ENCODE assay signal across 8 mouse cellular contexts in the genomic region with DNA sequence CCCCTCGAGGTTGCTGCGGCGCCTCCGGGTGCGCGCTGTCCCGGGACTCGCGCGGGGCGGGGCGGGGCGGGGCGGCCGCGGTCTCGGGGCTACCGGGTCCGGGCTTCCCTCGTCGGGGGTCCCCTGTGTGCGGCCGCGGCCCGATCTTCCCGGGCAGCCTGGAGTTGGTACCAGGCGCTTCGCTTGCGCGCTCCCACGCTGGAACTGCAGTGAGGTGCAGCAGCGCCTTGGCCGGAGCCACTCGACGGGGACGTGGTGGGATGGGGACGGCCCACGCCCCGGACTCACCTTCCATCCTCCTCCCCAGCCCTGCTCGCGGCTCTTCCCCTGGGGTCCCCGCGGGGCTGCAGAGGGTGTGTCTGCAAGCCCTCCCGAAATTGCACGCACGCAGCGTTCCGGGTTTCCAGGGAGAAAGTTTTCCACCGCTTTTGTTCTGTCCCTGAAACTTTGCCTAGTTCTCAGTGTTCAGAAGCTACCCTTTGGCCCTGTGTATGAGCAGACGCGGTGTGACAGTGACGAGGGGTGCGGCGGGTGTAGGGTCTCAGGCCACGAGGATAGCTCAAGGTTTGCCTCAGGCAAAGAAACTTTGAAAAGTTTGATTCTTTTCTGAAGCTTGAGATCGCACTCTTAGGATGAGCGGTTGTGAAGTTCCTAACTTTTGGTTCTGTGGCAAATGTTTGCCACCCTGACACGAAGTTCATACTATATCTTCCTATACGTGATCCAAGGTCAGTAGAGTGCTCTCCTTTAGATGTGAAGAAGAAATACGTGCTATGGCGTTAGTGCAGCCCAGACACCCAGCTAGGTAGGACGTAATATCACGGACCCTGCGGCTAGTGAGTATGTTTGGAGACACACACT. TPM values are rescaled to one million over a fixed set of nuclear protein-coding genes. Genes with fewer than 3 reads are reported as not detected.
DNase-seq lines count a peak whose midpoint lies in the region; ATAC-seq and TF ChIP-seq lines count a peak whose summit lies in the region.

No protein-coding gene starts in this region.

- H3K36me3 ChIP-seq in G1E (replicated peaks), result peaks cover 2% of the 10 kb centered on the region
- H3K36me3 ChIP-seq in embryonic facial prominence, embryonic 15.5 days, result no peaks in the 10 kb centered on the region
- H3K36me3 ChIP-seq in hindbrain, embryonic 11.5 days (ENCODE audit: control insufficient read depth, insufficient read depth, low read length), result no peaks in the 10 kb centered on the region
- no peaks in the 10 kb centered on the region for H3K36me3 ChIP-seq in liver, embryonic 14.5 days (replicated peaks; ENCODE audit: control insufficient read depth, insufficient read depth, low read depth)
- H3K36me3 ChIP-seq in neural tube, embryonic 12.5 days, result no peaks in the 10 kb centered on the region

- peaks cover 15% of the 10 kb centered on the region for H3K4me1 ChIP-seq in G1E (ENCODE audit: insufficient read depth, low read depth, low read length)
- H3K4me1 ChIP-seq in embryonic facial prominence, embryonic 15.5 days, result peaks cover 31% of the 10 kb centered on the region
- H3K4me1 ChIP-seq in hindbrain, embryonic 11.5 days (replicated peaks; ENCODE audit: control insufficient read depth, insufficient read depth, low read length), result no peaks in the 10 kb centered on the region; the same call in 1 of the 2 replicates
- peaks cover 0 to 2% of the 10 kb centered on the region in 2 experiments; a peak in 1 of 4 replicates for H3K4me1 ChIP-seq in liver, embryonic 14.5 days (replicated peaks; ENCODE audit: control insufficient read depth in 2 of 2, insufficient read depth in 2 of 2, low read length in 1 of 2)
- peaks cover 13% of the 10 kb centered on the region for H3K4me1 ChIP-seq in neural tube, embryonic 12.5 days

- TF ChIP-seq CTCF in layer of hippocampus, adult 2 months (conservative IDR thresholded peaks at IDR 0.05), result no peak
- TF ChIP-seq CTCF in G1E (IDR thresholded peaks at IDR 0.05; ENCODE audit: low read depth, low read length), result no peak
- TF ChIP-seq CTCF in liver, embryonic 14.5 days (IDR thresholded peaks at IDR 0.05; ENCODE audit: low read depth), result no peak

- DNase-seq in layer of hippocampus, adult 2 months (ENCODE audit: low spot score in 2 of 2), result no peak
- no peak for DNase-seq in layer of hippocampus, postnatal 14 days (ENCODE audit: low spot score in 2 of 2)
- peak; percentile 47 for DNase-seq in G1E (ENCODE audit: low spot score)
- DNase-seq in hindbrain, embryonic 11.5 days (ENCODE audit: low spot score), result no peak
- DNase-seq in liver, embryonic 14.5 days (ENCODE audit: low read depth in 3 of 3, low spot score in 3 of 3), result no peak
- no peak for DNase-seq in urinary bladder, postnatal 10 days (ENCODE audit: low spot score)

- peak overlapping the region; percentile 78 for H3K4me3 ChIP-seq in layer of hippocampus, adult 2 months
- H3K4me3 ChIP-seq in G1E (ENCODE audit: low read depth, low read length), result peak overlapping the region; percentile 82
- peak overlapping the region; percentile 86 for H3K4me3 ChIP-seq in embryonic facial prominence, embryonic 15.5 days (replicated peaks)
- peak overlapping the region; percentile 85 for H3K4me3 ChIP-seq in hindbrain, embryonic 11.5 days (ENCODE audit: low read depth, low read length)
- H3K4me3 ChIP-seq in liver, embryonic 14.5 days (ENCODE audit: insufficient read depth in 1 of 2, low read depth in 2 of 2, low read length in 2 of 2), result peak overlapping the region; percentile 62 to 86
- peak overlapping the region; percentile 84 for H3K4me3 ChIP-seq in neural tube, embryonic 12.5 days

- H3K27ac ChIP-seq in layer of hippocampus, adult 2 months, result peak overlapping the region; percentile 98
- peak overlapping the region; percentile 94 for H3K27ac ChIP-seq in embryonic facial prominence, embryonic 15.5 days (replicated peaks)
- peak overlapping the region; percentile 54; the same call in 1 of the 2 replicates for H3K27ac ChIP-seq in hindbrain, embryonic 11.5 days (ENCODE audit: low read depth, low read length)
- no peak overlapping the region for H3K27ac ChIP-seq in liver, embryonic 14.5 days
- H3K27ac ChIP-seq in neural tube, embryonic 12.5 days, result no peak overlapping the region; the same call in 1 of the 2 replicates

- no peak for TF ChIP-seq EP300 in liver, embryonic 14.5 days (IDR thresholded peaks at IDR 0.05; ENCODE audit: low read depth)

- 3% methylated on average over 64 of the region's 64 CpGs for WGBS in embryonic facial prominence, embryonic 15.5 days
- WGBS in hindbrain, embryonic 11.5 days, result 7% methylated on average over 47 of the region's 64 CpGs
- 9% methylated on average over 48 of the region's 64 CpGs for WGBS in liver, embryonic 14.5 days (ENCODE audit: insufficient replicate concordance)
- 6% methylated on average over 60 of the region's 64 CpGs for WGBS in neural tube, embryonic 12.5 days

- H3K27me3 ChIP-seq in G1E (ENCODE audit: insufficient read depth, low read length), result peaks cover 14% of the 10 kb centered on the region
- H3K27me3 ChIP-seq in embryonic facial prominence, embryonic 15.5 days, result no peaks in the 10 kb centered on the region
- H3K27me3 ChIP-seq in hindbrain, embryonic 11.5 days (ENCODE audit: control insufficient read depth, insufficient read depth, low read length), result no peaks in the 10 kb centered on the region
- peaks cover 4% of the 10 kb centered on the region; the same call in 1 of the 2 replicates for H3K27me3 ChIP-seq in liver, embryonic 14.5 days (ENCODE audit: control insufficient read depth, insufficient read depth, low read length)
- no peaks in the 10 kb centered on the region for H3K27me3 ChIP-seq in neural tube, embryonic 12.5 days (replicated peaks)

- H3K9me3 ChIP-seq in G1E (replicated peaks), result no peaks in the 10 kb centered on the region
- no peaks in the 10 kb centered on the region for H3K9me3 ChIP-seq in embryonic facial prominence, embryonic 15.5 days (replicated peaks)
- H3K9me3 ChIP-seq in hindbrain, embryonic 11.5 days (ENCODE audit: control insufficient read depth, low read length), result no peaks in the 10 kb centered on the region
- no peaks in the 10 kb centered on the region for H3K9me3 ChIP-seq in liver, embryonic 14.5 days (ENCODE audit: control insufficient read depth, low read length)
- H3K9me3 ChIP-seq in neural tube, embryonic 12.5 days, result no peaks in the 10 kb centered on the region

- no peak for ATAC-seq in G1E (ENCODE audit: extremely low read depth, insufficient number of reproducible peaks, low FRiP score, poor library complexity, severe bottlenecking)
- ATAC-seq in embryonic facial prominence, embryonic 15.5 days (ENCODE audit: insufficient number of reproducible peaks, low FRiP score, low TSS enrichment, low read depth), result peak; percentile 79
- ATAC-seq in hindbrain, embryonic 11.5 days (ENCODE audit: low FRiP score), result peak; percentile 83
- ATAC-seq in liver, embryonic 14.5 days (ENCODE audit: insufficient read depth), result peak; percentile 75
- peak; percentile 81 for ATAC-seq in neural tube, embryonic 12.5 days (ENCODE audit: low FRiP score, low read depth)

- peak overlapping the region; percentile 75 for H3K4me2 ChIP-seq in embryonic facial prominence, embryonic 15.5 days (replicated peaks)
- H3K4me2 ChIP-seq in hindbrain, embryonic 11.5 days (replicated peaks; ENCODE audit: low read depth, low read length), result peak overlapping the region; percentile 91
- peak overlapping the region; percentile 71 for H3K4me2 ChIP-seq in liver, embryonic 14.5 days (ENCODE audit: low read depth)
- peak overlapping the region; percentile 85 for H3K4me2 ChIP-seq in neural tube, embryonic 12.5 days (replicated peaks)

- peak overlapping the region; percentile 91 for H3K9ac ChIP-seq in embryonic facial prominence, embryonic 15.5 days
- peak overlapping the region; percentile 92 for H3K9ac ChIP-seq in hindbrain, embryonic 11.5 days (ENCODE audit: low read depth, low read length)
- peak overlapping the region; percentile 72 for H3K9ac ChIP-seq in liver, embryonic 14.5 days (replicated peaks)
- peak overlapping the region; percentile 87 for H3K9ac ChIP-seq in neural tube, embryonic 12.5 days

RNA-seq across cellular contexts. Expression of a gene that starts 0.6 kb away (rescaled TPM):
- 100 to 1,000 TPM; 173 to 185 TPM for total RNA-seq in layer of hippocampus, adult 2 months (2021)
- total RNA-seq in layer of hippocampus, postnatal 14 days (2021), result 100 to 1,000 TPM; 118 to 123 TPM
- 8.7 and 12.1 TPM in 2 replicates for total RNA-seq in G1E (2014; fragmentation: Nextera tagmentation)
- total RNA-seq in G1E (2017), result 4.8 and 5.6 TPM in 2 replicates
- 0.96 and 2.1 TPM in 2 replicates for polyA plus RNA-seq in G1E (2012)
- 23.0 and 26.2 TPM in 2 replicates for polyA plus RNA-seq in embryonic facial prominence, embryonic 15.5 days (2015; fragmentation: Nextera tagmentation; extraction: Ambion mirVana)
- 18.7 and 24.1 TPM in 2 replicates for polyA plus RNA-seq in hindbrain, embryonic 11.5 days (2014; fragmentation: Nextera tagmentation; extraction: Ambion mirVana)
- 1.1 TPM in 2 replicates for polyA plus RNA-seq in liver, embryonic 14.5 days (2012; rRNA removed)
- 2.9 and 3.3 TPM in 2 replicates for polyA plus RNA-seq in liver, embryonic 14.5 days (2014; fragmentation: Nextera tagmentation; extraction: Ambion mirVana)
- polyA plus RNA-seq in neural tube, embryonic 12.5 days (2016; fragmentation: Nextera tagmentation; extraction: Ambion mirVana), result 12.1 and 14.8 TPM in 2 replicates

Comparison
In these comparisons a context has a peak if more than half of its experiments do, and no peak if none do; other contexts are left out.
1. H3K27ac ChIP-seq: peak in layer of hippocampus, adult 2 months (single experiment), embryonic facial prominence, embryonic 15.5 days (single experiment) and hindbrain, embryonic 11.5 days (single experiment); none in liver, embryonic 14.5 days (single experiment) and neural tube, embryonic 12.5 days (single experiment).
2. Peak in every context shown above with its lines, with median percentiles within 50 percentile points of each other: H3K4me3 ChIP-seq, H3K4me2 ChIP-seq and H3K9ac ChIP-seq.